Mouse (Mus musculus) heart, postnatal 14 days (tissue): ENCODE measurements around the gene Ptpn13. TPM values are rescaled to one million over a fixed set of nuclear protein-coding genes. Genes with fewer than 3 reads are reported as not detected.

Experiments
- DNase-seq, 2 experiments: peaks; one replicate each; pipeline ENCODE4 v3.0.0; 2021 to 2022
- intact Hi-C: fragments of 180-260 bp; cut with DNase I; formaldehyde crosslinking; loops from one replicate; pipeline ENCODE4 v1.15.1; 2025
- total RNA-seq, 2 experiments: library from RNA; stranded (reverse); gene quantifications; 2 replicates each; pipeline ENCODE4 v1.2.3; 2021

Ptpn13 gene
- total RNA-seq, 2 experiments from 2014 or later, result 8.5 to 10.7 TPM

- DNase-seq, result no peak
- intact Hi-C loops, result no loop called here
Observed at GRCm38 (mm10) chr5:103501839-103502238, 76.8 kb downstream of the Ptpn13 start.

- DNase-seq, result no peak
- intact Hi-C loops, result no loop called here
Observed at GRCm38 (mm10) chr5:103513162-103513561, 88.2 kb downstream of the Ptpn13 start.

GRCm38 (mm10) chr5:103514441-103514840 lies 89.4 kb downstream of the Ptpn13 start:
- no peak for DNase-seq
- intact Hi-C loops, result no loop called here

GRCm38 (mm10) chr5:103515876-103516275 lies 90.9 kb downstream of the Ptpn13 start:
- no peak for DNase-seq
- intact Hi-C loops, result no loop called here

- DNase-seq, result no peak
Observed at GRCm38 (mm10) chr5:103516555-103516954, 91.6 kb downstream of the Ptpn13 start.

GRCm38 (mm10) chr5:103517641-103518040 lies 92.6 kb downstream of the Ptpn13 start:
- no peak for DNase-seq
- intact Hi-C loops, result no loop called here

More at GRCm38 (mm10) chr5:103516555-103516954, 91.6 kb downstream of the Ptpn13 start:
- intact Hi-C loops, result no loop called here

- intact Hi-C loops, result no loop called here
- peak; percentile 62 to 68 for DNase-seq
Observed at GRCm38 (mm10) chr5:103518797-103519468, 93.9 kb downstream of the Ptpn13 start.

GRCm38 (mm10) chr5:103522371-103522770 lies 97.4 kb downstream of the Ptpn13 start:
- intact Hi-C loops, result no loop called here
- DNase-seq, result no peak

- no peak for DNase-seq
- intact Hi-C loops, result no loop called here
Observed at GRCm38 (mm10) chr5:103526668-103527436, 101.9 kb downstream of the Ptpn13 start.

GRCm38 (mm10) chr5:103527437-103527718 lies 102.4 kb downstream of the Ptpn13 start:
- intact Hi-C loops, result no loop called here
- DNase-seq, result no peak

- no peak for DNase-seq
- intact Hi-C loops, result loop anchor here (5.0 kb wide), 1 partner anchor 173 kb away; no protein-coding TSS in a partner anchor
Observed at GRCm38 (mm10) chr5:103530214-103530613, 105.2 kb downstream of the Ptpn13 start.

- DNase-seq, result no peak
- intact Hi-C loops, result loop anchor here (5.0 kb wide), 1 partner anchor 176 kb away; no protein-coding TSS in a partner anchor
Observed at GRCm38 (mm10) chr5:103532841-103533390, 107.9 kb downstream of the Ptpn13 start.

- peak in 1 of 2 experiments; percentile 8 for DNase-seq
- intact Hi-C loops, result loop anchor here (5.0 kb wide), 1 partner anchor 177 kb away; no protein-coding TSS in a partner anchor
Observed at GRCm38 (mm10) chr5:103534454-103534853, 109.5 kb downstream of the Ptpn13 start.

GRCm38 (mm10) chr5:103537429-103537828 lies 112.4 kb downstream of the Ptpn13 start:
- intact Hi-C loops, result no loop called here
- DNase-seq, result no peak

GRCm38 (mm10) chr5:103540612-103541011 lies 115.6 kb downstream of the Ptpn13 start:
- DNase-seq, result no peak
- intact Hi-C loops, result no loop called here

GRCm38 (mm10) chr5:103541136-103541535 lies 116.1 kb downstream of the Ptpn13 start:
- peak in 1 of 2 experiments; percentile 7 for DNase-seq
- intact Hi-C loops, result no loop called here

GRCm38 (mm10) chr5:103541542-103541941 lies 116.5 kb downstream of the Ptpn13 start:
- intact Hi-C loops, result no loop called here

GRCm38 (mm10) chr5:103545381-103546000 lies 120.5 kb downstream of the Ptpn13 start:
- no peak for DNase-seq
- intact Hi-C loops, result no loop called here

More at GRCm38 (mm10) chr5:103541542-103541941, 116.5 kb downstream of the Ptpn13 start:
- peak in 1 of 2 experiments; percentile 23 for DNase-seq

GRCm38 (mm10) chr5:103554769-103555168 lies 129.8 kb downstream of the Ptpn13 start:
- intact Hi-C loops, result no loop called here
- DNase-seq, result peak in 1 of 2 experiments; percentile 18

GRCm38 (mm10) chr5:103560546-103560945 lies 135.6 kb downstream of the Ptpn13 start:
- intact Hi-C loops, result no loop called here
- no peak for DNase-seq

GRCm38 (mm10) chr5:103568034-103568433 lies 143.0 kb downstream of the Ptpn13 start:
- intact Hi-C loops, result no loop called here
- DNase-seq, result no peak
